Mouse (Mus musculus) neural tube, embryonic 11.5 days (tissue): ENCODE measurements around the gene Mrpl4. TPM values are rescaled to one million over a fixed set of nuclear protein-coding genes. Genes with fewer than 3 reads are reported as not detected.
"Not testable (repeated sequence)": the region's sequence is repeated elsewhere in the genome, so short reads cannot be mapped to it uniquely, and the experiment has no call there.

Experiments used
- ATAC-seq: fragments of 200-750 bp; cut with Nextera tagmentation; 2 replicates; pipeline ENCODE4 v1.8.0; 2017; ENCODE audit warnings: moderate number of reproducible peaks, mild to moderate bottlenecking, moderate TSS enrichment, moderate library complexity; ENCODE audit not compliant: insufficient read depth, low FRiP score, low TSS enrichment
- DNase-seq: peaks from one replicate; pipeline ENCODE4 v3.0.0-alpha.2; 2015; ENCODE audit warnings: low spot score
- H3K27ac ChIP-seq: fragments of 300-500 bp; sonication (generic); 2 replicates; pipeline ENCODE4 v1.5.1; 2014; ENCODE audit warnings: low read depth, mild to moderate bottlenecking, low read length
- H3K27me3 ChIP-seq: fragments of 300-500 bp; sonication (generic); 2 replicates; pipeline ENCODE4 v1.6.1; 2014; ENCODE audit warnings: mild to moderate bottlenecking, low read length, mixed read lengths; ENCODE audit not compliant: control insufficient read depth, insufficient read depth
- H3K36me3 ChIP-seq: fragments of 300-500 bp; sonication (generic); 2 replicates; pipeline ENCODE4 v1.6.1; 2014; ENCODE audit warnings: mild to moderate bottlenecking, low read length, moderate library complexity, mixed read lengths; ENCODE audit not compliant: control insufficient read depth, insufficient read depth
- H3K4me1 ChIP-seq: fragments of 300-500 bp; sonication (generic); 2 replicates; pipeline ENCODE4 v1.6.1; 2014; ENCODE audit warnings: low read length, mixed read lengths; ENCODE audit not compliant: control insufficient read depth, insufficient read depth
- H3K4me2 ChIP-seq: fragments of 300-500 bp; sonication (generic); 2 replicates; pipeline ENCODE4 v1.6.1; 2014; ENCODE audit warnings: low read depth, mild to moderate bottlenecking, moderate library complexity
- H3K4me3 ChIP-seq: fragments of 300-500 bp; sonication (generic); 2 replicates; pipeline ENCODE4 v1.5.1; 2014; ENCODE audit warnings: low read depth, low read length
- H3K9ac ChIP-seq: fragments of 300-500 bp; sonication (generic); 2 replicates; pipeline ENCODE4 v1.6.1; 2014; ENCODE audit warnings: mild to moderate bottlenecking, low read length
- H3K9me3 ChIP-seq: fragments of 300-500 bp; sonication (generic); 2 replicates; pipeline ENCODE4 v1.6.1; 2016; ENCODE audit warnings: low read length; ENCODE audit not compliant: control insufficient read depth
- WGBS: fragments of 180-500 bp; shearing (Covaris S2); extraction: QIAGEN DNeasy Blood & Tissue Kit; methylation state at CpG from one replicate; pipeline ENCODE4 v1.1.7; 2014; 5-methylcytosine and 5-hydroxymethylcytosine counted together
- polyA plus RNA-seq: library from polyadenylated mRNA; unstranded; fragments of >200 nt; fragmentation: Nextera tagmentation; extraction: Ambion mirVana; gene quantifications from 2 replicates; pipeline ENCODE4 v1.2.1, GENCODE M21; 2014

Gene Mrpl4
- polyA plus RNA-seq, 1 experiment from 2014 or later = 135 TPM

DNA sequence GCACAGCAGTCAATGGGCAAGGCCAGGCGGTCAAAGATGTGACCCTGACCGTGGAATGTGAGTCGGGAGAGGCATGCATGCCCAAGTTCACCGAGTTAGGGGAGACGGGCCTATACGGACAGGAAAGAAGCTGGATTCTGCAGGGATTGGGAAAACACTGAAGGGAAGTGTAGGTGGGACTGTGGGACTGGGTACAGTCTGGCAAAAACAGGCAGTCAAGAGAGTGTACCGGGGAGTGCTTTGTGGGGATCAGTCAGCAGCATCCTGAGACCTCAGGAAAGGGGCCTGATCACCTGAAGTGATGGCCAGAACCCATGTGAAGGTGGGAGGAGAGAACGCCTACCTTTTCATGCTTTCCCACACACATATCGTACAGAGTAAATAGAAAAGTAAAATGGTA, 33.0 kb downstream of the Mrpl4 start:
- DNase-seq = no peak

DNA sequence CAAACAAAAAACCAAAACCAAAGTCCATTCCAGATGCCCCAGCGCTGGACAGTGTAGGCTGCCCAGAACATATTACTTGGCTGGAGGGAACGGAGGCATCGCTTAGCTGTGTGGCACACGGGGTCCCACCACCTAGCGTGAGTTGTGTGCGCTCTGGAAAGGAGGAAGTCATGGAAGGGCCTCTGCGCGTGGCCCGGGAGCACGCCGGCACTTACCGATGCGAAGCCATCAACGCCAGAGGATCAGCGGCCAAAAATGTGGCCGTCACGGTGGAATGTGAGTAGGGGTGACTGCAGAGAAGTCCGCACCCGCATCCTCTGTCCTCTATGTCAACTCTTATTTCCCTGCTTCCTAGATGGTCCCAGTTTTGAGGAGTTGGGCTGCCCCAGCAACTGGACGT, 33.6 kb downstream of the Mrpl4 start:
- ATAC-seq (no peak), DNase-seq (no peak)
- Histone ChIP-seq H3K9me3 (no peaks in the 10 kb centered on the region), H3K27me3 (peaks cover 87% of the 10 kb centered on the region), H3K4me1 (peaks cover 18% of the 10 kb centered on the region), H3K4me2 (no peak overlapping the region), H3K27ac (no peak overlapping the region), H3K4me3 (no peak overlapping the region), H3K9ac (no peak overlapping the region), H3K36me3 (no peaks in the 10 kb centered on the region)
- WGBS = 6% methylated on average over 20 of the region's 20 CpGs

More for the DNA sequence above, 33.0 kb downstream of the Mrpl4 start:
- no peak overlapping the region for H3K4me3 ChIP-seq
- no peak for ATAC-seq
- 10% methylated on average over 9 of the region's 9 CpGs for WGBS
- H3K9ac ChIP-seq = no peak overlapping the region
- H3K36me3 ChIP-seq = no peaks in the 10 kb centered on the region
- no peak overlapping the region for H3K27ac ChIP-seq
- peaks cover 21% of the 10 kb centered on the region for H3K4me1 ChIP-seq
- peaks cover 92% of the 10 kb centered on the region for H3K27me3 ChIP-seq
- H3K4me2 ChIP-seq = no peak overlapping the region
- no peaks in the 10 kb centered on the region for H3K9me3 ChIP-seq

DNA sequence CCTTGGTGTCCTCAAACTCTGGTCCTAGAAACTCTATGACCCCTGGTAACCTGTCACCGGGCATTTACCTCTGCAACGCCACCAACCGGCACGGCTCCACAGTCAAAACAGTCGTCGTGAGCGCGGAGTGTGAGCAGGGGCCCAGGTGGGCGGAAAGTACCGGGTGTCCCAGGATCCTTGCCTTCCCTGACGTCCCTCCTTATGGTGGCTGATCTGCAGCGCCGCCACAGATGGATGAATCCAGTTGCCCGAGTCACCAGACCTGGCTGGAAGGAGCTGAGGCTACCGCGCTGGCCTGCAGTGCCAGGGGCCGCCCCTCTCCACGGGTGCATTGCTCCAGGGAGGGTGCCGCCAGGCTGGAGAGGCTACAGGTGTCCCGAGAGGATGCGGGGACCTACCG, 34.1 kb downstream of the Mrpl4 start:
- no peak overlapping the region for H3K27ac ChIP-seq
- WGBS = 1% methylated on average over 22 of the region's 22 CpGs
- H3K36me3 ChIP-seq = no peaks in the 10 kb centered on the region
- peaks cover 13% of the 10 kb centered on the region for H3K4me1 ChIP-seq
- peaks cover 82% of the 10 kb centered on the region for H3K27me3 ChIP-seq
- DNase-seq (no peak), ATAC-seq (no peak)
- no peak overlapping the region for H3K4me2 ChIP-seq
- no peaks in the 10 kb centered on the region for H3K9me3 ChIP-seq
- H3K4me3 ChIP-seq = no peak overlapping the region
- no peak overlapping the region for H3K9ac ChIP-seq

DNA sequence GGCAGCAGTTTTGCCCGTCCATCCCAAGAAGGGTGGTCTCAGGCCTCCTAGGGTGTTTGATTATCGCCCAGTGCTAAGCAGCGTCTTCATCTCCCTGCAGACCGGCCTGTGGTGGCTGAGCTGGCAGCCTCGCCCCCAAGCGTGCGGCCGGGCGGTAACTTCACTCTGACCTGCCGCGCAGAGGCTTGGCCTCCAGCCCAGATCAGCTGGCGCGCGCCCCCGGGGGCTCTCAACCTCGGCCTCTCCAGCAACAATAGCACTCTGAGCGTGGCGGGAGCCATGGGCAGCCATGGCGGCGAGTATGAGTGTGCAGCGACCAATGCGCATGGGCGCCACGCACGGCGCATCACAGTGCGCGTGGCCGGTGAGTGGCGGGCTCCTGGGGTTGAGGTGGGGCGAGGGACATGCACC, 34.9 kb downstream of the Mrpl4 start:
- Histone ChIP-seq H3K9ac (peak overlapping the region; percentile 41), H3K27ac (no peak overlapping the region), H3K4me2 (peak overlapping the region; percentile 47), H3K36me3 (no peaks in the 10 kb centered on the region), H3K9me3 (no peaks in the 10 kb centered on the region), H3K4me3 (peak overlapping the region; percentile 27; the same call in 1 of the 2 replicates), H3K27me3 (peaks cover 74% of the 10 kb centered on the region), H3K4me1 (peaks cover 8% of the 10 kb centered on the region; the same call in 1 of the 2 replicates)
- 1% methylated on average over 31 of the region's 31 CpGs for WGBS
- DNase-seq = peak; percentile 24
- no peak for ATAC-seq

DNA sequence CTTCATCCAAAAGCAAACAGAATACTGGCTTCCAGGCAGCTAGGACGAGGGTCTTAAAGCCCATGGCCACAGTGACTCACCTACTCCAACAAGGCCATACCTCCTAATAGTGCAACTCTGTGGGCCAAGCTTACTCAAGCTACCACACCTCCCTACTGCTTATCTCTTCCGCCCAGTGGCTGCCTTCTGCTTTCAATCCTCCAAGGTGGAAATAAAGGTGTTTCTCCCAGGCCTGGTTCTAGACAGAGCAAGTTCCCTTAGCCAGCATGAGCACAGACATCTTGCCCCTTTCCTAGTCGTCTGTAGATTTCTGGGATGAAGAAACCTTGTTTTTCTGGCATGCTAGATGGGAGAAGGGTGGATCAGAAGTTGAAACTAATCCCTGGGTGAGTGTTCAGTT, 37.2 kb downstream of the Mrpl4 start:
- Histone ChIP-seq H3K4me3 (no peak overlapping the region), H3K27me3 (peaks cover 51% of the 10 kb centered on the region)

DNA sequence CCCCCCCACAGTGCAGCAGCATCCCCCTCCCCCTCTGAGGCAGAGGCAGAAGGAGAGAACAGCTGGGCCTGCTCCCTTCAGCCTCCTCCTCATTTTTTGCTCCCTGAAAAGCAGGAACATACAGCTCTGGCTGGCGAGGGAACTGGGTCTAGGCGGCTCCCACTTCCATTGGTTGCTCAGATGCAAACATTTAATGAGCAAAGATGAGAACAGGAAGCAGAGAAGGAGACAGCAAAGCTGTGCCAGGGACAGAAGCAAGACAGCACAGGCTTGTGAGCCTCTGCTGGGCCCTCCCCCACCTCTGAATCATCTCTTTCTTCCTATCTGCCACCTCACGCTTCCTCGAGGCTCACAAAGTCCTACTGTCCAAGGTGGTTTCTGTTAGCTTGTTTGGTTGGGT, 38.8 kb downstream of the Mrpl4 start:
- ATAC-seq (no peak), DNase-seq (no peak)
- no peak overlapping the region for H3K27ac ChIP-seq
- no peaks in the 10 kb centered on the region for H3K9me3 ChIP-seq
- WGBS = 41% methylated on average over 4 of the region's 4 CpGs
- peaks cover 35% of the 10 kb centered on the region for H3K27me3 ChIP-seq
- H3K4me3 ChIP-seq = no peak overlapping the region
- H3K9ac ChIP-seq = no peak overlapping the region
- H3K4me1 ChIP-seq = no peaks in the 10 kb centered on the region
- H3K4me2 ChIP-seq = no peak overlapping the region
- H3K36me3 ChIP-seq = no peaks in the 10 kb centered on the region

More for the DNA sequence above, 37.2 kb downstream of the Mrpl4 start:
- H3K9me3 ChIP-seq = no peaks in the 10 kb centered on the region
- H3K4me1 ChIP-seq = no peaks in the 10 kb centered on the region
- H3K4me2 ChIP-seq = no peak overlapping the region
- ATAC-seq (no peak), DNase-seq (no peak)
- no peak overlapping the region for H3K9ac ChIP-seq
- no peak overlapping the region for H3K27ac ChIP-seq
- H3K36me3 ChIP-seq = no peaks in the 10 kb centered on the region
- 67% methylated on average over 3 of the region's 3 CpGs for WGBS

DNA sequence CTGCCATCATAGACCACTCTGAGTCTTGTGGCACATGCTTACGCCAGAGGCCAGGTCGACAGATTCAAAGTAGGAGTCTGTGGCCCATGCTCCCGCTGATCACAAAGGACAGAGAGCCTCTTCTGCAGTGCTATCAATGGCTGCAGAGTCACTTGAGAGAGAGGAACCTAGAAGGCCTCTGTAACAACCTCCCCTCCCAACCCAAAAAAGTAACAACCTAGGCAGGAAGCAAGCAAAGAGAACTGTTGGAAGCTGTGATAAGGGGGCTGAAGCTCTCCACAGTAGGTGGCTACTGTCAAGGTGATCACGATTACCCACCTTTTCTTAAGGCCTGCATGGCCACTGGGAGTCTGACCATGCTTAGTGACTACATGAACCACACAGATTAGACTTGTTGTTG, 41.0 kb downstream of the Mrpl4 start:
- no peaks in the 10 kb centered on the region for H3K4me1 ChIP-seq
- H3K4me2 ChIP-seq = no peak overlapping the region
- H3K27me3 ChIP-seq = peaks cover 13% of the 10 kb centered on the region
- H3K9me3 ChIP-seq = no peaks in the 10 kb centered on the region
- ATAC-seq = no peak
- no peaks in the 10 kb centered on the region for H3K36me3 ChIP-seq
- no peak overlapping the region for H3K27ac ChIP-seq
- 80% methylated on average over 4 of the region's 4 CpGs for WGBS
- no peak for DNase-seq
- no peak overlapping the region for H3K9ac ChIP-seq
- no peak overlapping the region for H3K4me3 ChIP-seq

DNA sequence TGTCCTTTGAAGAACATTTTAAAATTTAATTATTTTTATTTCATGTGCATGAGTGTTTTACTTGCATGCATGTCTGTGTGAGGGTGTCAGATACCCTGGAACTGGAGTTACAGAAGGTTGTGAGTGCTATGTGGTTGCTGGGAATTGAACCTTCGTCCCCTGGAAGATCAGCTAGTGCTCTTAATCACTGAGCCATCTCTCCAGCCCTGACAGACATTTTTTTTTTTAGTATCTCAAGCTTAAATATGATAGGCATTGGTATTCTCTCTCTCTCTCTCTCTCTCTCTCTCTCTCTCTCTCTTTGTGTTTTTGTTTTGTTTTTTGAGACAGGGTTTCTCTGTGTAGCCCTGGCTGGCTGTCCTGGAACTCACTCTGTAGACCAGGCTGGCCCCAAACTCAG, 42.2 kb downstream of the Mrpl4 start:
- H3K4me1 ChIP-seq, DNase-seq, H3K27ac ChIP-seq, H3K9ac ChIP-seq, H3K4me2 ChIP-seq, H3K27me3 ChIP-seq, H3K36me3 ChIP-seq, H3K4me3 ChIP-seq, H3K9me3 ChIP-seq, ATAC-seq: not testable (repeated sequence)
- WGBS = 64% methylated on average over 1 of the region's 1 CpGs

DNA sequence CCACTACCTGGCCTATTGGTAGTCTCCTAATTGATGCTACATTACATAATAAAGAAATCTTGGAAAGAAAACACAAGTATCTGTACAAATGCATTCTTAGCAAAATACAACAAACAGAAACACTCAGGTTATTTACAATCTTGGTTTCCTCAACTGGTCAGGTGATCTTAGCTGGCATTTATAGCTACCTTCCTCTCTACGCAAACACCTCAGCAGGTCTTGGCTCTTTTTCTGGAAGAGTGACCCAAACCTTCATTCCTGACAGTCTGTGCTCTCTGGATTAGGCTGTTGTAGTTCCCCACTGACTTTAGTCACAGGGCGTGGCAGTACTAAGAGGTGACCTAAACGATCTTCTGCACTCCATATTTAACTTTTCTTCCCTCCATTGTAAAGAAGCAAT, 42.7 kb downstream of the Mrpl4 start:
- Histone ChIP-seq H3K27me3 (0 out of 2 replicates have a peak, but pooled peaks cover 1% of the 10 kb centered on the region), H3K4me2 (no peak overlapping the region), H3K27ac (no peak overlapping the region), H3K9ac (no peak overlapping the region), H3K4me1 (no peaks in the 10 kb centered on the region), H3K36me3 (no peaks in the 10 kb centered on the region), H3K9me3 (no peaks in the 10 kb centered on the region), H3K4me3 (no peak overlapping the region)
- no peak for ATAC-seq
- 86% methylated on average over 3 of the region's 3 CpGs for WGBS
- no peak for DNase-seq
